Mouse (Mus musculus) kidney, postnatal 36 days (tissue): ENCODE results near the gene Fam169b.

Experiments used
- DNase-seq, 2 experiments: peaks; one replicate each; pipeline ENCODE4 v3.0.0; 2021 to 2022; ENCODE audit warnings: mixed read lengths in 2 of 2

Gene Fam169b

DNA sequence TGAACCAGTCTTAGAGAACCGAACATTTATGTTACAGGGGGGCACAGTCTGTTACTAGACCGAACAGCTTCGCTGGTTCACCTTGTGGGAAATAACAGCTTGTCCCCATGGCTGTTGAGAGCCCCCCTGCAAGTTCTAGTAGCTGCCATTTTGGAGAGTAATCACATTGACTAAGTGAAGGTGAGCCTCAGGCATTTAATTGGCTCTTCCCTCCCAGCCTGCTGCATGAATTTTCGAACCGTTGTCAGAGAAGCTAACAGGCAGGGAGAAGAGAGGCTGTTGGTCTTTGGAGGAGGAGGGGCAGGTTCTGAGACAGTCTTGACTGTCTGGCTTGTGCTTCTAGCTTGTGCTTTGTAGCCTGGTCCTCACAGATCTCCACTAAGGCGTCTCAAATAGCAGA lies 45.3 kb downstream of the Fam169b start:
- no peak for DNase-seq

DNA sequence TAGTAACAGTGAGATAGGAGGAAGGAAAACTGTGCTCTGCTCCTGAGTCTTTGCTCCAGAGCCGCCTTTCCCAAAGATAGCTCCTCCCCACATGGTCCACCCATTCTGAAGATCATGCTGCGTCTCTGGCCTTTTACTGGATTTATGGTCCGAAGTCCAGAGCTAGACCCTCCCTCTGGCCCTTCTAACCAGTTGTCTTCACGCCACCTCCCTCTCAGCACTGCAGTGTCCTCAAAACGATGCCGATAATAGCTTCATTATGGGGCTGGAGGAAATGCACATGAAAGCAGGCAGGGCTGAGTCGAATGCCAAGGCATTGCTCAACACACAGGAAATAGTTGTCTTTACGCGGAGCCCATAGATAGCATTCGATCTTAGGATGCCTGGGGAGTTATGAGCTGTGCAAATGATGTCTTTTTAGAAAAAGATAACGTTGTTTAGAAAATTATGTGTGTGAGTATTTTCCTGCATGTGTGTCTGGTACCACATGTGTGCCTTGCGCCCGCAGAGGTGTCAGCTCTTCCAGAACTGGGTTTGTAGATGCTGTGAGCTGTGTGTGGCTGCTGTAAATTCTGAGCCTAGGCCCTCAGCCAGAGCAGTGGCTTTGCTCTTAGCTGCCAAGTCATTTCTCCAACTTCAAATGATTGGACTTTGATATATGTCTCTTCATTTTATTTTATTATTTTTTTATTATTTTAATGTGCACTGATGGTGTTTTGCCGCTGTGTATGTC lies 46.6 kb downstream of the Fam169b start:
- peak; percentile 25 to 56 for DNase-seq

- no peak for DNase-seq
These were observed 49.4 kb downstream of the Fam169b start for GRCm38 (mm10) chr7:68323051-68323450.

DNA sequence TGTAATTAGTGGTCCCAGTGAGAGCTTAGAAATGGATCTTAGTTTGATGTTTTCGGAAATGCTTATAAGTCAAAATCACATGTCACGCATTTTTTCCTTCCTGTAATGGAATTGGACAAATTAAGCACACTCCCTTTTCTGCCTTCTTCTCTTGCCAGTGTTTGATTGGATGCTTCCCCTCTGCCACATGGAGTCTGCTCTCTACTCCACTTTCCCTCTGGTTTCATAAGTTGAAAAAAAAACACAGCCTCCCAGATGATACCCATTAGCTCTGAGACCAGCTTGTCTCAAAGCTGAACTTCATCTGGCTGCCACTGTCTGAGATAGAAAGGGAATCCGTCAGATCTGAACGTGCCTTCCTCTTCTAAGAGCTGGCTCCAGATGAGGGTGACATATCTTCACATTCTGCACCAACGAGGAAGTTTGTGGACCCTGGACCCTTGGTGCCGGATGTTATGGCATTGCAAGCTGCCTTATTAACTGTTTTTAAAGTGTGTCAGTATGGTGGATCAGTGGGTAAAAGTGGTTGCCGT lies 52.6 kb downstream of the Fam169b start:
- DNase-seq: no peak

GRCm38 (mm10) chr7:68329000-68329399 lies 55.4 kb downstream of the Fam169b start:
- no peak for DNase-seq

DNA sequence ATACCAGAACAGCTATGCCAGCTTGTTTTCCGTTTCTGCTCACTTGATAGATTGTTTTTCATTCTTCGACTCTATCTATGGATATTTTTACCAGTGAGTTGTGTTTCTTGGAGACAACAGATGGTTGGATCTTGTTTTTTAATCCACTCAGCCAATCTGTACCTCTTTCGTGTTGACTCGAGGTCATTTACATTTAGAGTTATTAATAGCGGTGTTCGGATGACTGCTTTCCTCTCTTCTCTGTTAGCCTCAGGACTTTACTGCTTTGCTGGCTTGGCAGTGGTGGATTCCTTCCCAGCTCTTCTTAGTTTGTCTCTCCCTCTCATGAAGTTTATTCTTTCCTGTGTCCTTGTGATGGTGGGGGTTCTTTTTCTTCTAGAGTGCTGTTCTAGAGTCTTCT lies 59.2 kb downstream of the Fam169b start:
- no peak for DNase-seq

GRCm38 (mm10) chr7:68337080-68337781 lies 63.6 kb downstream of the Fam169b start:
- no peak for DNase-seq

GRCm38 (mm10) chr7:68338680-68339079 lies 65.0 kb downstream of the Fam169b start:
- no peak for DNase-seq

DNA sequence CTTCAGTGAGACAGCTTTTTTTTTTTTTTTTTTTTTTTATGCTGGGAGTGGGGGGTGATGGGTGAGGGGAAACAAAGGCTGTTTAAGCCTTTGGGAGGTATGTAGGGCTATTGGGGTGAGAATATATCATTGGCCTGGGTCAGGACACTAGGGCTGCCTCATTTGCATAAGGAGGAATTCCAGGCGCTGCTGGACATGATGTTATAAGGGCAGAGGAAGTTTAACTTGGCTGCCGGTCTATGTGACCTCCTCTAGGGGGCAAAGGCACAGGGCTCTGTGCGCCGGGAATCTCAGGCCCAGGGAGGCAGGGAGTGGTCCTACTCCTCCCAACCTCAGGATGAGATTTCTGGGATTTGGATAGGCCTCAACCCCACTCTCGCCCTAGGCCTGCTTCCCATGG lies 70.9 kb downstream of the Fam169b start:
- DNase-seq: peak; percentile 20 to 22

DNA sequence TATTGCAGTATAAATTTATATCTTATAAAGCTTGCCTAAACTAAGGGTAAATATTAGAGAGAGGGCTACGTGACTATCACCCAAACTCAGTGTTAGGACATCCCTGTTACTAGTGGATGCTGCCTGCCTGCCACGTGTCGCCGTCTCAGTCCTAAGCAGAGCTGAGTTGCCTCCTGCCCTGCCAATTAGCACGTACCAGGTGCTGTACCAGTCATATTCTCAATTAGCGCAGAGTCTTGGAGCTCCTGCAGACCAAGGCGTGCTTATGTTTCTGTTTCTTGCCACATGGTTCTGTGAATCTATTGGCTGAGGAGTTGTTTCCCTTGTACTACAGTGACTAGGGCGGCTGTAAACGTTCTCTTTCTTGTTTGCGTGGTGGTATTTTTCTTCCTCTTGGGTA lies 72.3 kb downstream of the Fam169b start:
- no peak for DNase-seq

DNA sequence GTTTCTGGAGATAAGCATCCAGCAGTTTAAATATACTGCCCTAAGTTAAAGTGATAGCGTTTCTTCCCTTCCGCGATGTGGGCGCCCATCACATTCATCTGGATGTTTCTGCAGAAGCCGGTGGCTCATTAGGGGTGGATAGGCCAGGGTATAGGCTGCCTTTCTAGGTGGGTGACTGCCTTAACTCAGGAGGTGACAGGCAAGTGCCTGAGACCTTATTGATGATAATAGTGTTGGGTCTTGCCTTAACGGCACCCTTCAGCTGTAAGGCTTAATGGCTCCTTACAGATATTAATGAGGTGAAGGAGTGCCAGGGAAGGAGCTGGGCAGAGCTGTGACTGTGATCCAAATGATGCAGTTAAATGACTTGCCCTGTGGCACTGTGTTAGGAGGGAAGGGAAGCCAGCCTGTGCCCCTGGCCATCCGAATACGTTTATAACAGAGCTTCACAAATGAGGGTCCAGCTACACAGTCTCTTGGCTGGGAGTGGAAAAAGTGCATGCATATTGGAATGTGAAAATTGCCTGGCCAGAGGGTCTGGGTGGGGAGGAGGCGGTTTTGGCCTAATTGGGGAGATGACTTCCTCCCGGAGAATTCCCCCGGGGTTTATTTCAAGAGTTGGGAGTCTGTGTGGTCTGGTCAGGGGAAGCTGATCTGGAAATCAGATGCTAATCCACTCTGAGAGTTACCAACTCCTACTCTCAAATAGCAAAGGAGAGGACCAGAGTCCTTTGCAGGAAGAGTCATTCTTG lies 81.9 kb downstream of the Fam169b start:
- DNase-seq: no peak

DNA sequence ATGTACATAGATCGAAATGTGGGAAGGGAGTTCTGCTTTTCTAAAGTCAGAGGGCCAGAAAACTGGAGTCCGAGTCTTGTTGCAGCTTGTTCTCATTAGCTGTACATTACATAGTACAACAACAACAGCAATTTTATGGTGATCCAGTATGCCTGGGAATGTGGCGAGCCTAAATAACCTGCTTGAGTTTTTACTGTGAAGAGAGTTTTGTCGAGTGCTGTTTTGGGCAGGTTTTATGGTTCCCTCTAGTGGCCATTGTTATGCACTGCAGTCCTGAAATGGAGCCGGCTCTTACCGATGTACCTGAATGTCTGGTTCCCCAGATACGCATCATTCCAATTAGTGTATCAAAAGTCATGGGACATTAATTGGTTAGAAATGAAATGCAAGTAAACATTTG lies 83.8 kb downstream of the Fam169b start:
- peak; percentile 57 to 64 for DNase-seq

GRCm38 (mm10) chr7:68362609-68363008 lies 89.0 kb downstream of the Fam169b start:
- no peak for DNase-seq

DNA sequence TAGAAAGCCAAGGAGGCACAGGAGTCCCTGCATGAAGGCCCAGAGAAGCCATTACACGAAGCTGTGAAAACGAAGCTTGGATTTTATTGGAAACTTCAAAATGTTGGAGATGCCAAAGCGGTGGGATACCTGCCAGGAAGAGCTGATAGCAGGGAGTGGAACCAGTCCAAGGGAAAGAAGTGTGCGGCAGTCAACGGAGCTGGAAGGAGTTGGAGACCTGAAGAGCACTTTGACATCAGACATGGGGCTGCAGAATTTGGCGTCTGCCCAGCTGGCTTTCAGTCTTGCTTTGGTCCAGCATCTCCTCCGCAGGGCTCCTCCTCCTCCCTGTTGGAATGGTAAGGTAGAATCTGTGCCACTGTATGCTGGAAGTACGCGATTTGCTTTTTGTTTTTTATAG lies 92.1 kb downstream of the Fam169b start:
- peak in 1 of 2 experiments; percentile 41 for DNase-seq

GRCm38 (mm10) chr7:68368948-68369347 lies 95.3 kb downstream of the Fam169b start:
- no peak for DNase-seq

DNA sequence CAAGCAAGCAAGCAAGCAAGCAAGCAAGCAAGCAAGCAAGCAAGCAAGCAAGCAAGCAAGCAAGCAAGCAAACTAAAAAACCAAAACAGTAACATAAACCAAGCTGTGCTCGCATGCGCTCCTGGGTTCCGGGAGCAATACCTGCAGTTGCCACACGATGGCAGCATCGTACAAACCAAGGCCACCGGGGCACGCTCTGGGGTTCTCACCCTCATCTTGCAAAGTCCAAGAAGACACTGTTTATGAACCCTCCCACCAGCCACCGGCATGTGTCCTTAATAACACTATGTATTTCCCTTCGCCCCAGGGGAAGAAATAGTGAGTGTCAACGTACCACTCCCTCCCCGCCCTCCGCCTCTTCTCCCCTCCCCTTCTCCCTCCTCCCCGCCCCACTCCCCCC lies 96.1 kb downstream of the Fam169b start:
- peak; percentile 65 to 90 for DNase-seq

- peak; percentile 49 to 82 for DNase-seq
These were observed 100.6 kb downstream of the Fam169b start for GRCm38 (mm10) chr7:68374109-68374857.

GRCm38 (mm10) chr7:68382187-68382586 lies 108.5 kb downstream of the Fam169b start:
- DNase-seq: no peak

GRCm38 (mm10) chr7:68386767-68387166 lies 113.1 kb downstream of the Fam169b start:
- no peak for DNase-seq

- no peak for DNase-seq
These were observed 122.2 kb downstream of the Fam169b start for GRCm38 (mm10) chr7:68395707-68396333.

GRCm38 (mm10) chr7:68400516-68400915 lies 126.9 kb downstream of the Fam169b start:
- no peak for DNase-seq

- no peak for DNase-seq
These were observed 135.0 kb downstream of the Fam169b start for GRCm38 (mm10) chr7:68408611-68409010.
